Mouse (Mus musculus): Measurements from ENCODE around the gene Ino80e. TPM values are rescaled to one million over a fixed set of nuclear protein-coding genes. Genes with fewer than 3 reads are reported as not detected.
"Not testable (repeated sequence)": the region's sequence is repeated elsewhere in the genome, so short reads cannot be mapped to it uniquely, and the experiment has no call there.

Gene Ino80e
- total and polyA plus RNA-seq, 3 experiments = 93.0 to 476 (median 189) TPM

- Histone ChIP-seq H3K36me3 (ENCODE audit: control insufficient read depth in 1 of 2, insufficient read depth in 2 of 2, low read length in 2 of 2) (no peaks in the 10 kb centered on the region; a peak in 1 of 4 replicates), H3K27me3 (ENCODE audit: control insufficient read depth in 1 of 2, insufficient read depth in 2 of 2, low read length in 2 of 2) (no peaks in the 10 kb centered on the region; a peak in 3 of 4 replicates), H3K4me1 (ENCODE audit: control insufficient read depth in 1 of 2, insufficient read depth in 2 of 2, low read length in 2 of 2) (peaks cover 0 to 6% of the 10 kb centered on the region in 2 experiments; a peak in 2 of 4 replicates), H3K79me2 (ENCODE audit: control insufficient read depth, insufficient read depth, low read length, poor library complexity) (no peaks in the 10 kb centered on the region), H3K9me3 (replicated peaks; ENCODE audit: insufficient read depth, low read length) (no peaks in the 10 kb centered on the region), H3K27ac (ENCODE audit: control insufficient read depth, low read depth, low read length) (no peak overlapping the region), H3K9ac (ENCODE audit: control insufficient read depth, low read depth, low read length, poor library complexity, severe bottlenecking) (no peak overlapping the region), H3K4me3 (ENCODE audit: control insufficient read depth in 1 of 2, insufficient read depth in 1 of 2, low read depth in 2 of 2, low read length in 2 of 2) (no peak overlapping the region)
- peak; percentile 68; the same call in 1 of the 2 replicates for TF ChIP-seq MAFK (IDR thresholded peaks at IDR 0.05; ENCODE audit: borderline replicate concordance, low read depth, low read length)
- TF ChIP-seq GABPA (IDR thresholded peaks at IDR 0.05; ENCODE audit: low read depth, low read length) = peak; percentile 44; the same call in 1 of the 2 replicates
- no peak for TF ChIP-seq MAZ (IDR thresholded peaks at IDR 0.05; ENCODE audit: low read depth, low read length)
- no peak for TF ChIP-seq MYB (IDR thresholded peaks at IDR 0.05; ENCODE audit: low read depth, low read length)
- no peak for TF ChIP-seq SIN3A (IDR thresholded peaks at IDR 0.05; ENCODE audit: low read length)
- DNase-seq (ENCODE audit: low read depth, low spot score) = peak; percentile 45
Observed at GRCm38 (mm10) chr7:126905590-126905989, 43.4 kb upstream of the Ino80e start.

GRCm38 (mm10) chr7:126899781-126900180 is 37.6 kb upstream of the Ino80e start:
- not testable (repeated sequence) for H3K79me2 ChIP-seq (ENCODE audit: control insufficient read depth, insufficient read depth, low read length, poor library complexity); H3K27me3 ChIP-seq (ENCODE audit: control insufficient read depth in 1 of 2, insufficient read depth in 2 of 2, low read length in 2 of 2); H3K9me3 ChIP-seq (replicated peaks; ENCODE audit: insufficient read depth, low read length); H3K27ac ChIP-seq (ENCODE audit: control insufficient read depth, low read depth, low read length); H3K36me3 ChIP-seq (ENCODE audit: control insufficient read depth in 1 of 2, insufficient read depth in 2 of 2, low read length in 2 of 2); H3K4me3 ChIP-seq (ENCODE audit: control insufficient read depth in 1 of 2, insufficient read depth in 1 of 2, low read depth in 2 of 2, low read length in 2 of 2); DNase-seq (ENCODE audit: low read depth, low spot score); H3K9ac ChIP-seq (ENCODE audit: control insufficient read depth, low read depth, low read length, poor library complexity, severe bottlenecking)
- H3K4me1 ChIP-seq (ENCODE audit: control insufficient read depth in 1 of 2, insufficient read depth in 2 of 2, low read length in 2 of 2) = peaks cover 4 to 12% of the 10 kb centered on the region in 2 experiments; a peak in 3 of 4 replicates

GRCm38 (mm10) chr7:126898102-126898990 is 36.2 kb upstream of the Ino80e start:
- no peaks in the 10 kb centered on the region for H3K27me3 ChIP-seq (ENCODE audit: control insufficient read depth in 1 of 2, insufficient read depth in 2 of 2, low read length in 2 of 2)

More at GRCm38 (mm10) chr7:126898102-126898990, 36.2 kb upstream of the Ino80e start:
- H3K27ac ChIP-seq (ENCODE audit: control insufficient read depth, low read depth, low read length) = peak overlapping the region; percentile 84
- TF ChIP-seq CHD2 (IDR thresholded peaks at IDR 0.05; ENCODE audit: low read length) (no peak), ZC3H11A (IDR thresholded peaks at IDR 0.05; ENCODE audit: low read depth, low read length) (no peak), TBP (IDR thresholded peaks at IDR 0.05; ENCODE audit: low read depth, low read length) (peak; percentile 24; the same call in 1 of the 2 replicates), CHD1 (IDR thresholded peaks at IDR 0.05; ENCODE audit: low read depth, low read length) (0 out of 2 replicates have a peak, but pooled peaks have one; percentile 3), MYB (IDR thresholded peaks at IDR 0.05; ENCODE audit: low read depth, low read length) (no peak), ZMIZ1 (IDR thresholded peaks at IDR 0.05; ENCODE audit: low read depth, low read length) (peak; percentile 15; the same call in 1 of the 2 replicates), POLR2A (IDR thresholded peaks at IDR 0.05; ENCODE audit: control insufficient read depth in 1 of 2, insufficient read depth in 1 of 2, low read depth in 1 of 2, low read length in 2 of 2, poor library complexity in 1 of 2) (peak; percentile 72 to 73), USF1 (IDR thresholded peaks at IDR 0.05; ENCODE audit: low read depth, low read length) (0 out of 2 replicates have a peak, but pooled peaks have one; percentile 25), NRF1 (IDR thresholded peaks at IDR 0.05; ENCODE audit: insufficient read depth, low read depth, low read length, poor library complexity, severe bottlenecking) (peak; percentile 93), SIN3A (IDR thresholded peaks at IDR 0.05; ENCODE audit: low read length) (peak; percentile 37; the same call in 1 of the 2 replicates), HCFC1 (IDR thresholded peaks at IDR 0.05; ENCODE audit: low read depth, low read length) (peak; percentile 73), NELFE (IDR thresholded peaks at IDR 0.05; ENCODE audit: low read depth, low read length) (peak; percentile 86)
- peaks cover 4% of the 10 kb centered on the region; the same call in 1 of the 2 replicates for H3K79me2 ChIP-seq (ENCODE audit: control insufficient read depth, insufficient read depth, low read length, poor library complexity)
- H3K9ac ChIP-seq (ENCODE audit: control insufficient read depth, low read depth, low read length, poor library complexity, severe bottlenecking) = peak overlapping the region; percentile 90
- peaks cover 4 to 12% of the 10 kb centered on the region in 2 experiments; a peak in 3 of 4 replicates for H3K4me1 ChIP-seq (ENCODE audit: control insufficient read depth in 1 of 2, insufficient read depth in 2 of 2, low read length in 2 of 2)
- peak overlapping the region; percentile 64 to 73 for H3K4me3 ChIP-seq (ENCODE audit: control insufficient read depth in 1 of 2, insufficient read depth in 1 of 2, low read depth in 2 of 2, low read length in 2 of 2)
- peak; percentile 94 for DNase-seq (ENCODE audit: low read depth, low spot score)
- peaks cover 0 to 5% of the 10 kb centered on the region in 2 experiments; a peak in 2 of 4 replicates for H3K36me3 ChIP-seq (ENCODE audit: control insufficient read depth in 1 of 2, insufficient read depth in 2 of 2, low read length in 2 of 2)
- no peaks in the 10 kb centered on the region for H3K9me3 ChIP-seq (replicated peaks; ENCODE audit: insufficient read depth, low read length)
